Comparison of ENCODE assay signal across 9 mouse cellular contexts in the genomic region with DNA sequence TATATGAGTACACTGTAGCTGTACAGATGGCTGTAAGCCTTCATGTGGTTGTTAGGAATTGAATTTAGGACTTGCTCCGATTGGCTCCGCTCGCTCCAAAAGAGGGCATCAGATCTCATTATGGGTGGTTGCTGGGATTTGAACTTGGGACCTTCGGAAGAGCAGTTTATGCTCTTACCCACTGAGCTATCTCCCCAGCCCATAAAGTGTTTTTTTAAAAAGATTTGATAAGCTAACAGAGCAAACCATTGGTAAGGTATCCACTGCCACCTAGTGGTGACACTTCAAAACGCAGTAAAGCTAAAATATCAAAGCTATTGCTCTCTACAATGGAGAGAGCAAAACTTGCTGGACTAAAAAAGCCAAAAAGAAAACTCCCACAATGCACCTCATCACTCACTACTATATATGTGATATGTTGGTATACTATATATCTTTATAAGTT. TPM values are rescaled to one million over a fixed set of nuclear protein-coding genes. Genes with fewer than 3 reads are reported as not detected.
DNase-seq lines count a peak whose midpoint lies in the region.
"Had no signal": no experiment of that assay in that cellular context is flagged by ENCODE, and none has a peak within 500 bp of the region (broad histone marks: within the 10 kb centered on the region; RNA-seq: fewer than 3 reads in every experiment).

No protein-coding gene starts in this region.

- DNase-seq in adrenal gland, adult 2 months = peak; percentile 43
- no peak for DNase-seq in adrenal gland, postnatal 4 days (ENCODE audit: low spot score in 2 of 2)
- DNase-seq in R1 (ENCODE audit: low read depth, low spot score) = peak; percentile 66
- DNase-seq in embryo, embryonic 10.5 days (ENCODE audit: low spot score) = peak; percentile 86
- peak; percentile 73 for DNase-seq in heart, postnatal 4 days
- peak; percentile 44 to 61 for DNase-seq in kidney, postnatal 4 days
- DNase-seq in lung, postnatal 14 days = peak; percentile 72
- DNase-seq in right cerebral cortex, postnatal 14 days = peak; percentile 48

RNA-seq across cellular contexts. Expression of a gene that starts 30.0 kb away (rescaled TPM):
- total RNA-seq in adrenal gland, adult 2 months (2021) = under 1 TPM in 1 of 2 experiments, not detected in 1; 0.29 TPM
- polyA plus RNA-seq in adrenal gland, adult 2 months (2012; rRNA removed) = not detected in 2 replicates
- total RNA-seq in adrenal gland, postnatal 4 days (2021) = 1 to 10 TPM; 1.8 to 8.0 TPM
- total RNA-seq in heart, postnatal 4 days (2021) = 100 to 1,000 TPM; 183 to 207 TPM
- polyA plus RNA-seq: limb, embryonic 12.5 days had no signal

RNA-seq across cellular contexts. Expression of a gene that starts 37.2 kb away (rescaled TPM):
- 10 to 100 TPM; 50.3 to 58.3 TPM for total RNA-seq in adrenal gland, adult 2 months (2021)
- 231 and 314 TPM in 2 replicates for polyA plus RNA-seq in adrenal gland, adult 2 months (2012; rRNA removed)
- total RNA-seq in adrenal gland, postnatal 4 days (2021) = 10 to 100 TPM; 58.2 to 67.7 TPM
- 10 to 100 TPM; 33.8 to 34.7 TPM for total RNA-seq in heart, postnatal 4 days (2021)

Comparison
In these comparisons a context has a peak if more than half of its experiments do, and no peak if none do; other contexts are left out.
1. DNase-seq: peak in adrenal gland, adult 2 months (single experiment), R1 (single experiment), embryo, embryonic 10.5 days (single experiment), heart, postnatal 4 days (single experiment), kidney, postnatal 4 days (2 of 2), lung, postnatal 14 days (single experiment) and right cerebral cortex, postnatal 14 days (single experiment); none in adrenal gland, postnatal 4 days (0 of 2).
2. RNA of a gene that starts 30.0 kb away (total RNA-seq): 183 to 207 TPM in heart, postnatal 4 days; 1.8 to 8.0 TPM in adrenal gland, postnatal 4 days and 0.29 TPM in adrenal gland, adult 2 months; every median in the first group is over 10 times any median in the second.